Mouse (Mus musculus) CH12F3 (cell line): Measurements from ENCODE around the gene Tns2.

Experiments
- in situ Hi-C: fragments of 300-500 bp; cut with MboI; formaldehyde crosslinking; loops from 2 replicates; pipeline ENCODE4 v1.14.3; 2020; ENCODE audit warnings: low sequenced_read_pairs

Gene Tns2

GRCm38 (mm10) chr15:102091063-102091679 lies 9.0 kb upstream of the Tns2 start:
- in situ Hi-C loops, result no loop called here

DNA sequence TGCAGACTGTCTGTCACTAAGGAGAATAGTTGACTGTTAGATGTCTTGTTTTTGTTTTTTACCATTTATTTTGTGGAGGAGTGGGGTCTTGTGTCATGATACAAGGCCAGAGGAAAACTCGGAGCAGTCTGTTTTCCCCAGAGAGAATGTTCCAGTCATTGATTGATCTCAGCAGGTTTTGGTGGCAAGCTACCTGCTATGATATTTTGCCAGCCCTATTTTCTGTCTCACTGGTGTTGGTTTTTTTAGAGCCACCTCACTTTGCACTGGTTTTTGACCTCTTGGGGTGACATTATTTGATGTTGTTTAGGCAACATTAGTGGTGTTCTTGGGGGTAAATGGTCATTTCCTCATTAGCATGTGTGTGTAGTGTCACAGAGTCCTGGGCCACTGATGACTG lies 8.5 kb upstream of the Tns2 start:
- in situ Hi-C loops, result no loop called here

- in situ Hi-C loops, result no loop called here
Measured at GRCm38 (mm10) chr15:102092222-102092621, 8.0 kb upstream of the Tns2 start.

DNA sequence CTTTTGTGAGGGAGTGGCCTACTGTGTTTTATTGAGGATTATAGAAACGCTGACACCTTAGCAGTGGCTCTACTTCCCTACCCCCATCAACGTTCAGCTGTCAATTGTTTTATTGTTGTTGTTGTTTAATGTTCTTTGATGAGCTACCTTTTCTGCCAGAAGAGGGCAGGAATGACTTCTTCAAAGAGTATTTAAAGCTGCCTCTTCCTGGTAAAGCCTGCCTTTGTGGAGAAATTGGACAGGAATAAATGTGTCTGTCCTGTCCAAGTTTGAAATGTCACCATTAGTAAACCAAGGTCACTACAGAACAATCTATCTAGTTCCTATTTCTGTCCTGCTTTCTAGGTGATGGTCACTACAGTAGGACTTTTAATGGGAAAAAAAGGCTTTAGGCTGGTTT lies 6.1 kb upstream of the Tns2 start:
- in situ Hi-C loops, result no loop called here

DNA sequence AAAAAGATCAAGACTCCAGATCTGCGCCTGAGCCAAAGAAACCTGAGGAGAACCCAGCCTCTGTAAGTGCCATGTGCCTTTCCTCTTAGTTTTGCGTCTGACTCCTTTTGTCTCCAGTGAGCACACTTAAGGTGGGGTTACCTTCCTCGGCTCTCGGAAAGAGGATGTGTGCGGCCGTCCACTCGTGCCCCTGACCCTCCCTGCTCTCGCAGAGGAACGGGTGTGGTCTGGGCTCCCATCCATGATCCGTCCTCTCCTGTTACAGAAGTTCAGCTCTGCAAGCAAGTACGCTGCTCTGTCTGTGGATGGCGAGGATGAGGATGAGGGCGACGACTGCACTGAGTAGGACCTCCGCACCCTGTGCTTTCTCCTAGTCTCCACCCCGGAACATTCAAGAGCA lies 5.2 kb upstream of the Tns2 start:
- in situ Hi-C loops, result no loop called here

DNA sequence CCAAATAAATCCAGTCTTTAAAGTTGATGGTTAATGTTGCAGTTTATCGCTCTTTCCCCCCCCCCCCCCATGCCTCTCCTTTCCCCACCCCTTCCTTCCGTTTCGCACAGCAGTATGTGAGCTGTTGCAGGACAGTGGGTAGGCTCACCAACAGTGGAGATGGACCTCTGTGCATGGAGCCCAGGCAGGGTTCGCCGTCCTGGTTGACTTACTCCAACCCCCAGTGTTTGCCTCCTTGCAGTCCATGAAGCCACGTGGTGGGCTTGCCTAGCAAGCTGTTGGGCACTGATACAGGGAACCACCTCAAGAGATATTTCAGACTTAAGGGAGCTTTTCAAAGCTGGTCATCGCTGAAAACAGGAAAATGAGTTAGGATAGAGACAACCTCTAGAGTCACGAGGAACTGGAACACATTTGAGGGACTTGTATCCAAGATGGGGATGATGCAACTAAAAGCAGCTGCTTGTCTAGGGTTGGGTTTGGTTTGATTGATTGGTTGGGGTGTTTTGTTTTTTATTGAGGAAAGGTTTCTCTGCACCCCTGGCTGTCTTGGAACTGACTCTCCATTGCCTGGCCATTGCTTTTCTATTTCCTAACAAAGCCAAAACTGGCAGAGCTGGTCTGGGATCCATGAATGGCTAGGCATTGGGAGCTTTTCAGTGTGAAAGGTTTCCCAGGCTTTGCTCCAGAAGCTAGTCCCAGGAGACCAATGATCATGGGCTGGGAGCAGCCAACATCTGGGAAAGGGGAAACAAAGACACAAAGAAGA lies 2.9 kb upstream of the Tns2 start:
- in situ Hi-C loops, result no loop called here

- in situ Hi-C loops, result no loop called here
Measured at GRCm38 (mm10) chr15:102097991-102098555, 2.1 kb upstream of the Tns2 start.

DNA sequence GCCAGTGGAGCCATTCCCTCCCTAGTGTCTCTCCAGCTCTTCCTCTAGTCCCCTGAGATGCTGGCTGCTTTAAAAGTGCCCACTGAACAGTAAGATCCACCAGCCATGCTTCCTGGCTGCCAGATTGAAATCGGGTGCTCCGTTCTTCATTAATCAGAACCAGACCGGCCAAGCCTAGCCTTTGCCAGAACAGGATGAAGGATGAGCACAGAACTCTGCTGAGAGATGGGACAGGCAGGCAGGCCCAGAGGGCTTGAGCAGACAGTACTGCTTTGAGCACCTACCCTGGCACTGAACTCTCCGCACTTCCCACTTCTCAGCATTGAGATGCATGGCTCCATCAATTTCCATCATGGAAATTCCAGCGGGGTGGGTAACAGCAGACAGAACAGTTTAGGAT lies 953 bp upstream of the Tns2 start:
- in situ Hi-C loops, result no loop called here

DNA sequence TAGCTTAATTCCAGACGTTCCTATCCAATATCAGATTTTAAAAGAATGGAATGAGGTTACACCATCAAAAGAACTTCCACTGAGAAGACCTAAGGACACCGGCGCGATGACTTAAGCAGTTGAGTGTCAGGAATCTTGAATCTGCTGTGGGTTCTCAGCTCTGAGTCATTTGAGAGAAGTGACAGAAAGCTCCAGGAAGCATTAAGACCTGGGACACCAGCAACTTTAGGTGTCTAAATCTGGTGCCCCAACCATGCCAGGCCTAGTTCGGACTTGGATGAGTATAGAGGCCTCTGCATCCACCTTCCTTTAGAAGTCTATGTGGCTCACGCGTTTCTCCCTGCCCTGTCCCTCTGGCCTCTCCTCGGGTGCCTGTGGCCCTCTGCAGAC lies 447 bp upstream of the Tns2 start:
- in situ Hi-C loops, result no loop called here

GRCm38 (mm10) chr15:102100996-102101671 lies 921 bp downstream of the Tns2 start:
- in situ Hi-C loops, result no loop called here

DNA sequence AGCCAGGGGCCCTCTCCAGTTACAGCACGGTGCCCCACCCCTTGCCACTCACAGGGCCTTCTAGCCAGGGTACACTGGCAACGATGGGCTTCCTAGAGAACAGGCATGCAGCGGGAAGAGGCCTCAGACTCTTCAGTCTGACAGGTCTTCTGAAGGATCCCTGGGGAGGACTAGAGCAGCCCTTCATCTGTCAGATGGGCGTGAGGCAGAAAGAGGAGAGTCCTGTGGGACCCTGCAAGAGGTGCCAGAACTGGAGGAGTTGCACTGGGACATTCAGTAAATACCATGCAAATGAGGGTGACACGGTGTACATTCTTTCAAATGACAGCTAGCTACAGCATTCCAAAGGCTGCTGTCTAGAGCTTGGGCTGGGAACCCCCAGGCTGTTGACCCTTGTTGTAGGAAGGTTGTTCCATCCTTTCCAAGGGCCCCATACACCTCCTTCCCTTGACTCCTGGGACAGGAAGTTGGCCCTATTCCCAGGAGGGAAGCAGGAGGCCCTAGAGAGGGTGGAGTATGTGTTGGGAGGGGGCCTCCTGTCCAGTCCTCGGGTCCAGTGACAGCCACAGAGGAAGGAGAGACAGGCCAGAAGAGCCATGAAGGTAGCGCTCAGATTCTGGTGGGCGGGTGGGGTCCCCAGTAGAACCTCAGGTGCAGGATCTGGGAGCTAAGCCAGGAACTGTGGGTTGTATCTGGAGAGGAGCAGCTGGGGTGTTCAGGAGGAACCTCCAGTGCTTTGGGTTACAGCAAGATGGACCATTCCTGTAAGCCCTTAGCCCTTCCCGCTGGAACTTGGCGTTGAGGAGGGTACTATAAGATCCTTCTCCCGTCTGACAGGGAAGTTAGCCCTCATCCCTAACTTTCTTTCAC lies 1.7 kb downstream of the Tns2 start:
- in situ Hi-C loops, result no loop called here

DNA sequence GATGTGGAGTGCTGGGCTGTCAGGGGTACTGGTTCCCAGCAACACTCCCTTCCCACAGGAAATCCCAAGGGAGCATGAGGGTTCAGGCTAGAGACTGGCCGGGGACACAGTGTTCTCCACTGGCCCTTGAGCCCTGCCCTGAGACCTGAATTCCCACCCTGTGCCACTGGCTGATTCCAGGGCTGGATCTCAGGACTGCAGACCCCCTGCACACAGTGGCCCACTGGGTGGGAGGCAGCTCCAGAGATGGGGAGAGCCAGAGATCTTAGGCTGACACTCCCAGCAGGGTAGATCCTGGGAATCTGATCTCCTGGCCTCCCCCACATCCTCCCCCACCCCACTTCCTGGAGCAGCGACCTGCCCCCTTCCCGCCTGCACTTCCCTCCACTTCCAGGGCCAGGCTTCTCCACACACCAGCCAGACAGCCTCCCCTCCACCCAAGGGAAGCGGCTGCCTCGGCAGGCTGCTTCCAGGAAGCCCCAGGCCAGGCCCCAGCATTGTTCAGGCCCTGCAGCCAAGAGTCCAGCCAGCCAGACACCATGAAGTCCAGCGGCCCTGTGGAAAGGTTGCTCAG lies 2.4 kb downstream of the Tns2 start:
- in situ Hi-C loops, result no loop called here

DNA sequence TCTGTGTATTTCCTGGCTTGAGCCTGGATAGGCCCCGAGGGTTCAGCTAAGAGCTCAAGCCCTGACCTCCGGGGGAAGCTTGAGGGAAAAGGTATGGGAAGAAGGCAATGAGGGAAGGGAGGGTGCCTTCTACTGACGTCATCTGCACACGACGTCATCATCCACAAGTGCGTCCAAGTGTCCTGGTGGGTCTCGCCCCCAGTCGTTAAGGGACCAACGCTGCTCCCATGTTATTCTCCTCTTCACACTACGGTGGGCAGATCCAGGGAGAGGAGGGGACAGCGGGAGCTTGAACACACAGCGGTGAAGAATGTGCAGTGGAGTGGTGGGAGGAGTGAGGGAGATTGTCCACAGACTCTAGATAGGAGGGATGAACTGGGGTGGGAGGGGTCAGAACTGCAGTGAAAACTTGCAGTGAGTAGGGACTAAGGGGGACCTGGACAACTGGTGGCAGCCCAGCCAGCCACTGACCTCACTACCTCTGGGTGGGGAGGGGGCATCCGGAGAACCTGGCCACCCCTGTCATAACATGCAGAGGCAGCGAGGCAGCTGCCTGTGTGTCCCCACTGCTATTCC lies 3.2 kb downstream of the Tns2 start:
- in situ Hi-C loops, result no loop called here

DNA sequence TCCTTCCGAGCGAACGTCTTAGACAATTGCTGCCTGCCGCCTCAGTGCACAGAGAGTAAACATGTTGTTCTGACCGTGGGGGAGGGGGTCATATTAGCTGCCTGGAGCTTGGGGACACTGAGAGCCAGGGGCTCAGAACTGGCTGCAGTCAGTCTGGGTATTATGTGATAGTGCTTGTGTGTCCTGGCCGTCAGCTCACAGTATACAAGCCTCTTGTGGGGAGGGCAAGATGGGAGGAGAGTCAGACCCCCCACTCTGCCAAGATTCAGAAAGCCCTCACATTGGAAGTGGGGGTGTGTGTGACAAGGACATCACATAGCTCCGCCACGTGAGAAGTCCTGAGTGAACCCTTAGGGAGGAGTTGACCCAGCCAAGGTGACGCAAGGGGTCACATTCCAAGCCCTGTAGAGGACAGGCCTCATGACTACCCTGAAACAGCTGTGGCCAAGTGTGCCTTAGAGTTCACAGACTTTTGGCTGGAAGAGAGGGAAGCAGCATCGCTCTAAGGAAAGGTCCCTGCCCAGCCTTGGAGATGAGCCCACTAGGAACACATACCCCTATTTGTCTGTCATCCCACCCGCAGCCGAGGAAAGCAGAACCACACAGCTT lies 3.8 kb downstream of the Tns2 start:
- in situ Hi-C loops, result no loop called here

GRCm38 (mm10) chr15:102105360-102105759 lies 5.1 kb downstream of the Tns2 start:
- in situ Hi-C loops, result no loop called here

DNA sequence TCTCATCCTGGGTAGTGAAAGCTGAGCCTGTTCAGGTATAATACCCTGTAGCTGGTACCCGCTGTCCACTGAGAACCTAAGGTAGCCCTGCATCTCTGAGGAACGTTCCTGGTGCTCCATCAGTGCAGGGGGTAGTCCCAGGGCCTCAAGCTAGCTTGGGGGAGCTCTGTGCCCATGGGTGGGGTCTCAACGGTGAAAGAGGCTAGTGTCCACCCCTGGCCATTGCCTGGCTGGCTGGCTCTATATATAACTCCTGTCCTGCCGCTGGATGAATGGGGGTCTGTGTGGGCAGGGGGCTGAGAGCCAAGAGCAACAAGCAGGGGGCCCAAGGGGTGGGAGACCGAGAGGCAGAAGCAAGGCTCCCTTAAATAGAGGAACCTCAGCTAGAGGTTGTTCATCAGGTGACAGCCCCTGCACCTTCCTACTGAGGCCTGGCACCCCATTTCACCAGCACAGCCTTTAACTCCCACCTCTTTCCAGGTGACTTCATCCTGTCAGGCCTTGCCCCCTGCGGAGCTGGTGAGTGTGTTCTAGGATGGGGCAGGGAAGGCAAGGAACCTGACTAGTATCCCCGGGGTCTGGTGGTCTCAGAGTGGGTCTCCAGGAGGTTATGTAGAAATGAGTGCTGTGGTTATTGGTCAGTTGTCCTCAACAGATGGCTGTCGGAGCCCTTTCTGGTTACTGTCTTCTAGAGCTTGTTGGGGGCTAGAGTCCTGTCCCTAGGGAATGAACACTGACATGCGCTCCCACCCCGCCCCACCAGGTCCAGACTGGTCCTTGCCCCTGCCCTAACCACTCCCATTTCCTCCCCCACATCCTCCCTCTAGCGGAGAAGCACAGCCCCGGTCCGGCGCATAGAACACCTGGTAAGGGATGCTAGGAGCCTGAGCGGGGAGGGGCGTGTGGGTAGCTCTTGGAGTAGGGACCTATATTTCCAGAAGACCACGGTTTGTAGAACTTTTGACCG lies 5.8 kb downstream of the Tns2 start:
- in situ Hi-C loops, result no loop called here

GRCm38 (mm10) chr15:102106754-102107456 lies 6.7 kb downstream of the Tns2 start:
- in situ Hi-C loops, result no loop called here
